Mouse (Mus musculus) lung, postnatal 0 days (tissue): ENCODE results near the gene Fam149b. TPM values are rescaled to one million over a fixed set of nuclear protein-coding genes. Genes with fewer than 3 reads are reported as not detected.

ENCODE experiments used
- ATAC-seq: fragments of 200-750 bp; cut with Nextera tagmentation; 2 replicates; pipeline ENCODE4 v1.8.0; 2017; ENCODE audit warnings: moderate library complexity
- DNase-seq: peaks from one replicate; pipeline ENCODE4 v3.0.0-alpha.2; 2016; ENCODE audit warnings: low spot score
- H3K27ac ChIP-seq: fragments of 300-500 bp; sonication (generic); 2 replicates; pipeline ENCODE4 v1.5.1; 2014; ENCODE audit warnings: antibody characterized with exemption, mild to moderate bottlenecking, low read length, mixed read lengths
- H3K27me3 ChIP-seq: fragments of 300-500 bp; sonication (generic); replicated peaks from 2 replicates; pipeline ENCODE4 v1.6.1; 2014; ENCODE audit warnings: low read length, mixed read lengths; ENCODE audit not compliant: insufficient read depth
- H3K36me3 ChIP-seq: fragments of 300-500 bp; sonication (generic); 2 replicates; pipeline ENCODE4 v1.6.1; 2014; ENCODE audit warnings: low read length, mixed read lengths; ENCODE audit not compliant: insufficient read depth
- H3K4me1 ChIP-seq: fragments of 300-500 bp; sonication (generic); 2 replicates; pipeline ENCODE4 v1.6.1; 2014; ENCODE audit warnings: antibody characterized with exemption, low read depth, low read length, mixed read lengths; ENCODE audit not compliant: insufficient read depth
- H3K4me2 ChIP-seq: fragments of 300-500 bp; sonication (generic); replicated peaks from 2 replicates; pipeline ENCODE4 v1.6.1; 2014; ENCODE audit warnings: low read depth, mild to moderate bottlenecking, low read length, moderate library complexity, mixed read lengths
- H3K4me3 ChIP-seq: fragments of 300-500 bp; sonication (generic); 2 replicates; pipeline ENCODE4 v1.5.1; 2014; ENCODE audit warnings: low read depth, low read length
- H3K9ac ChIP-seq: fragments of 300-500 bp; sonication (generic); replicated peaks from 2 replicates; pipeline ENCODE4 v1.6.1; 2014; ENCODE audit warnings: low read depth, mild to moderate bottlenecking
- H3K9me3 ChIP-seq: fragments of 300-500 bp; sonication (generic); 2 replicates; pipeline ENCODE4 v1.6.1; 2016; ENCODE audit warnings: low read length, mixed read lengths
- CTCF ChIP-seq: IDR thresholded peaks from 2 replicates; pipeline ENCODE4 v1.5.1; 2016; ENCODE audit warnings: antibody characterized with exemption, mild to moderate bottlenecking
- EP300 ChIP-seq: IDR thresholded peaks from 2 replicates; pipeline ENCODE4 v1.6.1; 2016; ENCODE audit warnings: antibody characterized with exemption, mild to moderate bottlenecking, control low read depth
- WGBS: fragments of 180-500 bp; shearing (Covaris S2); extraction: QIAGEN DNeasy Blood & Tissue Kit; methylation state at CpG from one replicate; pipeline ENCODE4 v1.1.7; 2014; 5-methylcytosine and 5-hydroxymethylcytosine counted together
- polyA plus RNA-seq: library from polyadenylated mRNA; unstranded; fragments of >200 nt; fragmentation: Nextera tagmentation; extraction: Ambion mirVana; gene quantifications from 2 replicates; pipeline ENCODE4 v1.2.1, GENCODE M21; 2015

Fam149b gene
- polyA plus RNA-seq, 1 experiment from 2014 or later = 14.7 TPM

DNA sequence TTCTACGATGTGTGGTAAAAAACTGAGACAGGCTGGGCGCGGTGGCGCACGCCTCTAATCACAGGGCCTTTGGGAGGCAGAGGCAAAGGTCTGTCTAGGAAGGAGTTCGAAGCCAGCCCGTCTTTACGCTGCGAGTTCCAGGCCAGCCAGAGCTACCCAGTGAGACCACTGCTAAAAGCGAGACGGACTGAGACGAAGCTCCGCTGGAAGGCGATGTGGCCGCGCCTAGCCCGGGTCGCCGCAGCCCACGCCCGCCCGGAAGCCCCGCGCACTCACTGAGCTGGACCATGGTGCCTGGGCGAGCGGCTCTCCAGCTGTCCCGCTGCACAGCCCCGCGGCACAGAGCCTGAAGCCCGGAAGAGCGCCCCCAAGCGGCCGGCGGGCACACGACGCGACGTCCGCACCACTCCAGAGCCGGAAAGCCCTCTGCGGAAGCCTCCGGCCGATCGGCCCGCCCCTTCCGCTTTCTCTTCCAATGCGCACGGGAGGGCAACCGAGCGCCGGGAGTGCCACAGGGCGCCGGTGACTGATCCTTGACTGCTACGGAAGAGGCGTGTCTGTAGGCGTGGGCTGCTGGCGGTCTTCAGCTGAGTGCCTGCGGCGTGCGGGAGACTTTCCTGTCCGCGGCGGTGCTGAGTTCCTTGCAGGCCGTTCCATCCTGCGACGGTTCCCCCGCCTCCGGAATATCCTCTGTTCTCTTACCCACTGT lies 45.4 kb downstream of the Fam149b start, which contains the start of gene Mrps16:
TSS of gene Mrps16 (minus strand) at position 430 of the 709 bp plus-strand sequence.
- TF ChIP-seq CTCF = peak; percentile 96
- no peak for TF ChIP-seq EP300
- peak within 1 kb of the TSS; percentile 88 for H3K9ac ChIP-seq
- no peaks in the 10 kb centered on the region for H3K27me3 ChIP-seq
- peak within 1 kb of the TSS; percentile 67 for H3K4me3 ChIP-seq
- under 1% methylated on average over 64 of the region's 68 CpGs for WGBS
- ATAC-seq (peak; percentile 97), DNase-seq (peak; percentile 99)
- peak within 1 kb of the TSS; percentile 64 for H3K4me2 ChIP-seq
- H3K27ac ChIP-seq = peak within 1 kb of the TSS; percentile 87
- no peaks in the 10 kb centered on the region for H3K36me3 ChIP-seq
- no peaks in the 10 kb centered on the region for H3K9me3 ChIP-seq
- H3K4me1 ChIP-seq = peaks cover 4% of the 10 kb centered on the region; the same call in 1 of the 2 replicates

- ATAC-seq (no peak), DNase-seq (no peak)
- Histone ChIP-seq H3K27ac (no peak overlapping the region), H3K36me3 (no peaks in the 10 kb centered on the region), H3K4me3 (no peak overlapping the region), H3K4me1 (0 out of 2 replicates have a peak, but pooled peaks cover 4% of the 10 kb centered on the region), H3K4me2 (no peak overlapping the region), H3K27me3 (no peaks in the 10 kb centered on the region), H3K9ac (no peak overlapping the region), H3K9me3 (no peaks in the 10 kb centered on the region)
- 72% methylated on average over 9 of the region's 9 CpGs for WGBS
- no peak for TF ChIP-seq CTCF
- no peak for TF ChIP-seq EP300
Observed at GRCm38 (mm10) chr14:20397220-20397619, 49.3 kb downstream of the Fam149b start.

- H3K4me3 ChIP-seq = no peak overlapping the region
- no peaks in the 10 kb centered on the region for H3K4me1 ChIP-seq
- no peaks in the 10 kb centered on the region for H3K9me3 ChIP-seq
- H3K36me3 ChIP-seq = no peaks in the 10 kb centered on the region
- TF ChIP-seq EP300 (no peak), CTCF (peak; percentile 49)
- 32% methylated on average over 4 of the region's 4 CpGs for WGBS
- no peak overlapping the region for H3K27ac ChIP-seq
- no peaks in the 10 kb centered on the region for H3K27me3 ChIP-seq
- DNase-seq = no peak
- no peak overlapping the region for H3K9ac ChIP-seq
- no peak for ATAC-seq
- no peak overlapping the region for H3K4me2 ChIP-seq
Observed at GRCm38 (mm10) chr14:20398864-20399263, 50.9 kb downstream of the Fam149b start.

DNA sequence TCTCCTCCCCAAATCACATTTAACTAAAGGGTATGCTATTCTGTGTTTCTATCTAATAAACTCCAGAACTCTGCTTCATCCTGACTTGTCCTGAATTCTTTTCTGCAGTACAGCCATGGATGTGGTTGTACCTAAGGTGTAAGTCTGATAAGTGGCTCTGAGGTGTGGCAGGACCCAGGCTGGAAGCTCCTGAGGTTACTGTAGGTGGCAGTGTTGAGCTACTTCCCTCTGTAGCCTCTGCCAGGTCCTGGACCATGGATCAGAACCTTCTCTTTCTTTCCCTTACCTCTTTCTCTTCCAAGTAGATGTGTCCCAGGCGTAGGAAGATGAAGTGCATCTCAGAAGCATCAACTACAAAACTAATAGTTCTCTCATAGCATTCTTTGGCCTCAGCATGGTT lies 52.1 kb downstream of the Fam149b start:
- H3K27ac ChIP-seq = no peak overlapping the region
- no peak overlapping the region for H3K4me3 ChIP-seq
- peak; percentile 41; the same call in 1 of the 2 replicates for ATAC-seq
- H3K27me3 ChIP-seq = no peaks in the 10 kb centered on the region
- 58% methylated on average over 1 of the region's 1 CpGs for WGBS
- TF ChIP-seq EP300 = no peak
- TF ChIP-seq CTCF = peak; percentile 70
- H3K4me2 ChIP-seq = no peak overlapping the region
- no peaks in the 10 kb centered on the region for H3K4me1 ChIP-seq
- peak; percentile 59 for DNase-seq
- H3K9me3 ChIP-seq = no peaks in the 10 kb centered on the region
- no peak overlapping the region for H3K9ac ChIP-seq
- H3K36me3 ChIP-seq = no peaks in the 10 kb centered on the region

DNA sequence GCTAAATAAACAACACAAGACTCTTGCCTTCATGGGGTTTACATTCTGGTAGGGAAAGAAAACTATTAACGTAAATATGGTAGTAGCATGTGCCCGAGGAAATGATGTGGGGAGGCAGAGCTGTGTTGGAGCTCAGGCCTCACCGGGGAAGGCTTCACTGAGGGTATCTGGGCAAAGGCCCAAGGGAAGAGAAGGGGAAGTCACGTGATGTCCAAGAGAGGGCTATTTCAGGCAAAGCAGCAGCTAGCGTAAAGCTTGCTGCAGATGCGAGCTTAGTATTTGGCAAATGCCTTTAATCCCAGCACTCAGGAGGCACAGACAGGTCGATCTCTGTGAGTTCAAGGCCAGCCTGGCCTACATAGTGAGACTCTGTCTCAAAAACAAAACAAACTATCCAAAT lies 74.3 kb downstream of the Fam149b start:
- WGBS = 37% methylated on average over 7 of the region's 7 CpGs
- Histone ChIP-seq H3K4me1 (no peaks in the 10 kb centered on the region), H3K27me3 (no peaks in the 10 kb centered on the region), H3K9ac (no peak overlapping the region), H3K36me3 (no peaks in the 10 kb centered on the region), H3K9me3 (no peaks in the 10 kb centered on the region), H3K27ac (no peak overlapping the region), H3K4me2 (no peak overlapping the region), H3K4me3 (no peak overlapping the region)
- no peak for DNase-seq
- TF ChIP-seq CTCF = no peak
- TF ChIP-seq EP300 = no peak
- no peak for ATAC-seq

GRCm38 (mm10) chr14:20423046-20423445 lies 75.1 kb downstream of the Fam149b start:
- WGBS = 86% methylated on average over 6 of the region's 6 CpGs

More at GRCm38 (mm10) chr14:20423046-20423445, 75.1 kb downstream of the Fam149b start:
- Histone ChIP-seq H3K36me3 (no peaks in the 10 kb centered on the region), H3K27me3 (no peaks in the 10 kb centered on the region), H3K9ac (no peak overlapping the region), H3K4me2 (no peak overlapping the region), H3K4me1 (no peaks in the 10 kb centered on the region), H3K27ac (no peak overlapping the region), H3K9me3 (no peaks in the 10 kb centered on the region), H3K4me3 (no peak overlapping the region)
- TF ChIP-seq CTCF = no peak
- no peak for TF ChIP-seq EP300
- DNase-seq = no peak
- ATAC-seq = no peak
